Mouse (Mus musculus) layer of hippocampus, adult 9-10 months (tissue): Measurements from ENCODE around the gene Crebl2.

Experiments
- DNase-seq: peaks from one replicate; pipeline ENCODE4 v3.0.0; 2022; ENCODE audit warnings: low spot score

Gene Crebl2

GRCm38 (mm10) chr6:134873018-134873417 is 43.1 kb downstream of the Crebl2 start:
- no peak for DNase-seq

- DNase-seq, result no peak
These were observed 46.8 kb downstream of the Crebl2 start for GRCm38 (mm10) chr6:134876795-134877194.

- DNase-seq, result no peak
These were observed 47.3 kb downstream of the Crebl2 start for GRCm38 (mm10) chr6:134877276-134877675.

GRCm38 (mm10) chr6:134877892-134878291 is 47.9 kb downstream of the Crebl2 start:
- DNase-seq, result no peak

- no peak for DNase-seq
These were observed 49.6 kb downstream of the Crebl2 start for GRCm38 (mm10) chr6:134879556-134879955.

GRCm38 (mm10) chr6:134880046-134880445 is 50.1 kb downstream of the Crebl2 start:
- no peak for DNase-seq

GRCm38 (mm10) chr6:134883661-134884060 is 53.7 kb downstream of the Crebl2 start:
- no peak for DNase-seq

GRCm38 (mm10) chr6:134885515-134885914 is 55.6 kb downstream of the Crebl2 start:
- no peak for DNase-seq

- DNase-seq, result no peak
These were observed 56.5 kb downstream of the Crebl2 start for GRCm38 (mm10) chr6:134886475-134886874.

- DNase-seq, result no peak
These were observed 57.1 kb downstream of the Crebl2 start for GRCm38 (mm10) chr6:134887008-134887407.

GRCm38 (mm10) chr6:134887711-134888449 is 57.9 kb downstream of the Crebl2 start:
- DNase-seq, result peak; percentile 84

- peak; percentile 38 for DNase-seq
These were observed 58.6 kb downstream of the Crebl2 start for GRCm38 (mm10) chr6:134888563-134889017.

GRCm38 (mm10) chr6:134889763-134890162 is 59.8 kb downstream of the Crebl2 start:
- no peak for DNase-seq

- no peak for DNase-seq
These were observed 60.5 kb downstream of the Crebl2 start for GRCm38 (mm10) chr6:134890436-134890835.

- no peak for DNase-seq
These were observed 66.8 kb downstream of the Crebl2 start for GRCm38 (mm10) chr6:134896570-134897436.

GRCm38 (mm10) chr6:134897443-134898094 is 67.6 kb downstream of the Crebl2 start:
- peak; percentile 83 for DNase-seq

GRCm38 (mm10) chr6:134898095-134898965 is 68.4 kb downstream of the Crebl2 start, which contains the start of gene Gpr19:
Gene Gpr19 (minus strand): TSS chr6:134898578.
- no peak for DNase-seq

- DNase-seq, result no peak
These were observed 73.4 kb downstream of the Crebl2 start for GRCm38 (mm10) chr6:134903368-134903767.

- no peak for DNase-seq
These were observed 74.2 kb downstream of the Crebl2 start for GRCm38 (mm10) chr6:134903891-134904884.

GRCm38 (mm10) chr6:134905811-134906210 is 75.9 kb downstream of the Crebl2 start:
- no peak for DNase-seq
